Mouse (Mus musculus): Measurements from ENCODE around the gene Tspan32. TPM values are rescaled to one million over a fixed set of nuclear protein-coding genes. Genes with fewer than 3 reads are reported as not detected.
A peak's percentile ranks its signal among the peaks of the same experiment; 100 is the strongest.

Tspan32 gene
- polyA plus RNA-seq, 1 experiment, result 59.5 TPM

DNA sequence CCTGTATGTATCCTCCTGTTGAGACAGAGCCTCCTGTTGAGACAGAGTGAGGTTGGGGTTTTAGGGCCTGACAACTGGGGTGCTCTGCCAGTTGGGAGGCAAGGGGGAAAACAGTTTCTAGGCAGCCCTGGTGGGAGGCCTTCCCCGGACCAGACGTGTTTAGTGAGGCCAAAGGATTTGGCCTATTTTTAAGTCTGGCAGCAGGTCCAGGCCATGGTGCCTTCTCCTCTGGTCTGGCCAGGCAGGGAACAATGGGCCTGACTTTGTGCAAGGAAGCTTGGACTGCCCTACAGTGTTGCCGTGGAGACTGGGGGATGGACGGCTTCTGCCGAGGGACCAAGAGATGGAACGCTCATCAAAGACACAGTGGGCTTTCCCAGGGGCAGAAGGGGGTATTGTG, 59.4 kb downstream of the Tspan32 start:
- peaks cover 28% of the 10 kb centered on the region for H3K79me2 ChIP-seq (ENCODE audit: control insufficient read depth, insufficient read depth)
- H3ac ChIP-seq (ENCODE audit: control insufficient read depth, insufficient read length), result no peak overlapping the region
- no peak overlapping the region for H3K4me3 ChIP-seq
- H3K36me3 ChIP-seq (ENCODE audit: control insufficient read depth, insufficient read depth), result peaks cover 83% of the 10 kb centered on the region
- no peaks in the 10 kb centered on the region for H3K27me3 ChIP-seq (ENCODE audit: control insufficient read depth, insufficient read depth, insufficient read length)
- TF ChIP-seq TCF12 (IDR thresholded peaks at IDR 0.05; ENCODE audit: insufficient read depth, poor library complexity, severe bottlenecking) (no peak), POLR2A (IDR thresholded peaks at IDR 0.05; ENCODE audit: insufficient read length, low read depth) (peak; percentile 21)
- H3K4me2 ChIP-seq (ENCODE audit: low read depth), result no peak overlapping the region

- TF ChIP-seq POLR2AphosphoS2 (IDR thresholded peaks at IDR 0.05; ENCODE audit: insufficient read length, low read depth), result no peak
- no peak for TF ChIP-seq MAX (IDR thresholded peaks at IDR 0.05; ENCODE audit: low read depth)
- TF ChIP-seq CEBPB (IDR thresholded peaks at IDR 0.05; ENCODE audit: insufficient read depth, poor library complexity, severe bottlenecking), result no peak
- TF ChIP-seq TCF12 (IDR thresholded peaks at IDR 0.05; ENCODE audit: insufficient read depth, poor library complexity, severe bottlenecking), result no peak
- no peak for TF ChIP-seq TCF3 (IDR thresholded peaks at IDR 0.05; ENCODE audit: insufficient read length, low read depth)
- no peak for TF ChIP-seq USF1 (IDR thresholded peaks at IDR 0.05; ENCODE audit: low read depth)
- no peak for TF ChIP-seq SRF (IDR thresholded peaks at IDR 0.05; ENCODE audit: control insufficient read depth, insufficient read length, low read depth)
- TF ChIP-seq E2F4 (IDR thresholded peaks at IDR 0.05; ENCODE audit: insufficient read depth), result no peak
- no peak for TF ChIP-seq MYOD1 (IDR thresholded peaks at IDR 0.05; ENCODE audit: control insufficient read depth in 1 of 3, insufficient read length in 2 of 3, low read depth in 2 of 3)
- no peak overlapping the region for H3K4me2 ChIP-seq (ENCODE audit: low read depth)
- H3ac ChIP-seq (ENCODE audit: control insufficient read depth, insufficient read length), result no peak overlapping the region
- peaks cover 75% of the 10 kb centered on the region for H3K36me3 ChIP-seq (ENCODE audit: control insufficient read depth, insufficient read depth)
- H3K4me3 ChIP-seq, result no peak overlapping the region
- H3K79me2 ChIP-seq (ENCODE audit: control insufficient read depth, insufficient read depth), result peaks cover 26% of the 10 kb centered on the region
- H3K27me3 ChIP-seq (ENCODE audit: control insufficient read depth, insufficient read depth, insufficient read length), result no peaks in the 10 kb centered on the region
These were observed 60.8 kb downstream of the Tspan32 start for GRCm38 (mm10) chr7:143065692-143066091.

DNA sequence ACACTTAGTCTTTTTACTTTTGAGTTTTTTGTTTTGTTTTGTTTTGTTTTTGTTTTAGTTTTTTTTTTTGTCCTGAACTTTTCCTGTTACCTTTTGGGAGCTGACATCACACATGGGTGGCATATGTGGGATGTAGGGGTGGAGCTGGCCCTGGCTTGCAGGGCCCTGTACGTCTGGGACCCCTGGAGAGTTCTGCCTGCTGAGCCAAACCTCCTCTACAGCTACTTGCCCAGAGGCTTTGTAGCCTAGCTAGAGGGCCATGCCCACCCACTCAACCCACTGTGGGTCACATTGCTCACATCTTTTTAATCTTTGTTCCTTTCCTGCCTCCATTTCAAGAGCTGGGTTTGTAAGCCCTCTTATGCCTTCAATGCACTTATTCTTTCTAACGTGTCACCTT, 62.6 kb downstream of the Tspan32 start:
- Histone ChIP-seq H3K79me2 (ENCODE audit: control insufficient read depth, insufficient read depth) (peaks cover 12% of the 10 kb centered on the region), H3K36me3 (ENCODE audit: control insufficient read depth, insufficient read depth) (peaks cover 59% of the 10 kb centered on the region), H3K4me2 (ENCODE audit: low read depth) (no peak overlapping the region), H3ac (ENCODE audit: control insufficient read depth, insufficient read length) (no peak overlapping the region), H3K4me3 (no peak overlapping the region), H3K27me3 (ENCODE audit: control insufficient read depth, insufficient read depth, insufficient read length) (no peaks in the 10 kb centered on the region)
- TF ChIP-seq CEBPB (IDR thresholded peaks at IDR 0.05; ENCODE audit: insufficient read depth, poor library complexity, severe bottlenecking), result no peak
- no peak for TF ChIP-seq MYOD1 (IDR thresholded peaks at IDR 0.05; ENCODE audit: control insufficient read depth in 1 of 3, insufficient read length in 2 of 3, low read depth in 2 of 3)
- TF ChIP-seq POLR2A (IDR thresholded peaks at IDR 0.05; ENCODE audit: insufficient read length, low read depth), result no peak
- no peak for TF ChIP-seq REST (IDR thresholded peaks at IDR 0.05; ENCODE audit: insufficient read depth, insufficient read length)
- TF ChIP-seq TCF12 (IDR thresholded peaks at IDR 0.05; ENCODE audit: insufficient read depth, poor library complexity, severe bottlenecking), result no peak
- no peak for TF ChIP-seq POLR2AphosphoS2 (IDR thresholded peaks at IDR 0.05; ENCODE audit: insufficient read length, low read depth)
- no peak for TF ChIP-seq MYOG (IDR thresholded peaks at IDR 0.05; ENCODE audit: control insufficient read depth in 1 of 3, insufficient read depth in 1 of 3, insufficient read length in 2 of 3, low read depth in 2 of 3)
- TF ChIP-seq E2F4 (IDR thresholded peaks at IDR 0.05; ENCODE audit: insufficient read depth), result no peak
- no peak for TF ChIP-seq MAX (IDR thresholded peaks at IDR 0.05; ENCODE audit: low read depth)
- TF ChIP-seq SRF (IDR thresholded peaks at IDR 0.05; ENCODE audit: control insufficient read depth, insufficient read length, low read depth), result no peak
- no peak for TF ChIP-seq TCF3 (IDR thresholded peaks at IDR 0.05; ENCODE audit: insufficient read length, low read depth)
- no peak for TF ChIP-seq USF1 (IDR thresholded peaks at IDR 0.05; ENCODE audit: low read depth)

GRCm38 (mm10) chr7:143067897-143068296, 63.1 kb downstream of the Tspan32 start:
- Histone ChIP-seq H3K36me3 (ENCODE audit: control insufficient read depth, insufficient read depth) (peaks cover 59% of the 10 kb centered on the region), H3K79me2 (ENCODE audit: control insufficient read depth, insufficient read depth) (peaks cover 12% of the 10 kb centered on the region), H3K4me2 (ENCODE audit: low read depth) (no peak overlapping the region), H3K27me3 (ENCODE audit: control insufficient read depth, insufficient read depth, insufficient read length) (no peaks in the 10 kb centered on the region), H3ac (ENCODE audit: control insufficient read depth, insufficient read length) (no peak overlapping the region), H3K4me3 (no peak overlapping the region)
- no peak for TF ChIP-seq SRF (IDR thresholded peaks at IDR 0.05; ENCODE audit: control insufficient read depth, insufficient read length, low read depth)
- no peak for TF ChIP-seq TCF3 (IDR thresholded peaks at IDR 0.05; ENCODE audit: insufficient read length, low read depth)
- TF ChIP-seq MYOD1 (IDR thresholded peaks at IDR 0.05; ENCODE audit: control insufficient read depth in 1 of 3, insufficient read length in 2 of 3, low read depth in 2 of 3), result no peak
- no peak for TF ChIP-seq POLR2A (IDR thresholded peaks at IDR 0.05; ENCODE audit: insufficient read length, low read depth)
- no peak for TF ChIP-seq MAX (IDR thresholded peaks at IDR 0.05; ENCODE audit: low read depth)
- no peak for TF ChIP-seq MYOG (IDR thresholded peaks at IDR 0.05; ENCODE audit: control insufficient read depth in 1 of 3, insufficient read depth in 1 of 3, insufficient read length in 2 of 3, low read depth in 2 of 3)
- no peak for TF ChIP-seq E2F4 (IDR thresholded peaks at IDR 0.05; ENCODE audit: insufficient read depth)
- no peak for TF ChIP-seq POLR2AphosphoS2 (IDR thresholded peaks at IDR 0.05; ENCODE audit: insufficient read length, low read depth)
- no peak for TF ChIP-seq USF1 (IDR thresholded peaks at IDR 0.05; ENCODE audit: low read depth)
- no peak for TF ChIP-seq TCF12 (IDR thresholded peaks at IDR 0.05; ENCODE audit: insufficient read depth, poor library complexity, severe bottlenecking)
- no peak for TF ChIP-seq REST (IDR thresholded peaks at IDR 0.05; ENCODE audit: insufficient read depth, insufficient read length)
- TF ChIP-seq CEBPB (IDR thresholded peaks at IDR 0.05; ENCODE audit: insufficient read depth, poor library complexity, severe bottlenecking), result no peak

- Histone ChIP-seq H3K79me2 (ENCODE audit: control insufficient read depth, insufficient read depth) (peaks cover 12% of the 10 kb centered on the region), H3K36me3 (ENCODE audit: control insufficient read depth, insufficient read depth) (peaks cover 54% of the 10 kb centered on the region), H3ac (ENCODE audit: control insufficient read depth, insufficient read length) (no peak overlapping the region), H3K27me3 (ENCODE audit: control insufficient read depth, insufficient read depth, insufficient read length) (no peaks in the 10 kb centered on the region), H3K4me2 (ENCODE audit: low read depth) (peak overlapping the region; percentile 33), H3K4me3 (peak overlapping the region; percentile 92)
- no peak for TF ChIP-seq POLR2AphosphoS2 (IDR thresholded peaks at IDR 0.05; ENCODE audit: insufficient read length, low read depth)
- TF ChIP-seq REST (IDR thresholded peaks at IDR 0.05; ENCODE audit: insufficient read depth, insufficient read length), result no peak
- no peak for TF ChIP-seq USF1 (IDR thresholded peaks at IDR 0.05; ENCODE audit: low read depth)
- TF ChIP-seq MAX (IDR thresholded peaks at IDR 0.05; ENCODE audit: low read depth), result no peak
- no peak for TF ChIP-seq POLR2A (IDR thresholded peaks at IDR 0.05; ENCODE audit: insufficient read length, low read depth)
- no peak for TF ChIP-seq E2F4 (IDR thresholded peaks at IDR 0.05; ENCODE audit: insufficient read depth)
- no peak for TF ChIP-seq TCF12 (IDR thresholded peaks at IDR 0.05; ENCODE audit: insufficient read depth, poor library complexity, severe bottlenecking)
- no peak for TF ChIP-seq SRF (IDR thresholded peaks at IDR 0.05; ENCODE audit: control insufficient read depth, insufficient read length, low read depth)
- no peak for TF ChIP-seq MYOG (IDR thresholded peaks at IDR 0.05; ENCODE audit: control insufficient read depth in 1 of 3, insufficient read depth in 1 of 3, insufficient read length in 2 of 3, low read depth in 2 of 3)
- no peak for TF ChIP-seq MYOD1 (IDR thresholded peaks at IDR 0.05; ENCODE audit: control insufficient read depth in 1 of 3, insufficient read length in 2 of 3, low read depth in 2 of 3)
- no peak for TF ChIP-seq TCF3 (IDR thresholded peaks at IDR 0.05; ENCODE audit: insufficient read length, low read depth)
- TF ChIP-seq CEBPB (IDR thresholded peaks at IDR 0.05; ENCODE audit: insufficient read depth, poor library complexity, severe bottlenecking), result no peak
These were observed 63.6 kb downstream of the Tspan32 start for GRCm38 (mm10) chr7:143068316-143068881.
